Mouse (Mus musculus): ENCODE measurements around the gene Psma2.

Psma2 gene

GRCm38 (mm10) chr13:14612926-14613529, at the start of gene Psma2, which contains the start of gene Mrpl32:
TSS of gene Psma2 (plus strand) at chr13:14613240.
TSS of gene Mrpl32 (minus strand) at chr13:14613165.
- peak; percentile 99 for DNase-seq

DNA sequence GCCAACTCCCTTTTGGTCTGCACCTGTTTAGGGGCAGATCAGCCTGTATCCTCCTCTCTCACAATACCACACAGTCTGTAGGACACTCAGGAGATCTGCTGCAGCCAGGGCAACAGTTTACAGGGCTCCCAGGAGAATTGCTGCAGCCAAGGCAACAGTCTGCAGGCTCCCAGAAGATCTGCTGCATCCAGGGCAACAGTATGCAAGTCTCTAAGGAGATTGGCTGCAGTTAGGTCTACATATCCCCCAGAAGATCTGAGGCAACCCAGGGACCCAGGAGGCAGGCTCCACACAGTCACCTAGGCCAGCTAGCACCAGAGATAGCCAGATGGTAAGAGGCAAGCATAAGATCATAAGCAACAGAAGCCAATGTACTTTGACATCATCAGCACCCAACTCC, 38.9 kb upstream of the Psma2 start:
- DNase-seq: no peak

GRCm38 (mm10) chr13:14580392-14580791, 32.6 kb upstream of the Psma2 start:
- no peak for DNase-seq

DNA sequence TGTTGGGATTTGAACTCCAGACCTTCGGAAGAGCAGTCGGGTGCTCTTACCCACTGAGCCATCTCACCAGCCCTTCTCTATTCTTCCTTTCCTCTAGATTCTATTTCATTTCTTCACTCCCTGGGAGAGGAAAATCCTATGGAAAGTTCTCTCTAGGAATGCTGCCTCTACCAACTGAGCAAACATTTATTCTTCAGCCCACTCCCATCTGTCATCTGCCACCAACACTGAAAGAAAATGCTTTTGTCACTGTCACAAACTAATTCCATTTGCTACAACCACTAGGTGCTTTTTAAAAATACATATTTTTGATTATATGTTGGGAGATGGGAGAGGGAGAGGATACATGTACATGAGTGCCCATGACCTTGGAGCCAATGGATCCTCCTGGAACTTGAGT, 10.3 kb upstream of the Psma2 start:
- no peak for DNase-seq

- DNase-seq: no peak
Measured at GRCm38 (mm10) chr13:14607616-14608015, 5.4 kb upstream of the Psma2 start.

DNA sequence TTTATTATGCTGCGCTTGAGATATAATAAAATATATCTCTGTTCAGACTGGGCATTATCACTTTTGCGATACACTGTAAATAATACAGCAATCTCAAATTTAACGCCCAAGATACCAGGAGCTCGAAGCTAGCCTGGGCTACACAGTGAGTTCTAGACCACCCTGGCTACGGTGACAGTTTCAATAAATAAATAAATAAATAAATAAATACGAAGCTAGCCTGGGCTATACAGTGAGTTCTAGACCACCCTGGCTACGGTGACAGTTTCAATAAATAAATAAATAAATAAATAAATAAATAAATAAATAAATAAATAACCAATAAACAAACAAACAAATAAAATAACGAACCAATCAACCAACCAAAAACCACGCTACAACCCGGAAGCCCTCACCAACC, 577 bp upstream of the Psma2 start:
- no peak for DNase-seq

GRCm38 (mm10) chr13:14613553-14613952, 513 bp downstream of the Psma2 start:
- DNase-seq: no peak

DNA sequence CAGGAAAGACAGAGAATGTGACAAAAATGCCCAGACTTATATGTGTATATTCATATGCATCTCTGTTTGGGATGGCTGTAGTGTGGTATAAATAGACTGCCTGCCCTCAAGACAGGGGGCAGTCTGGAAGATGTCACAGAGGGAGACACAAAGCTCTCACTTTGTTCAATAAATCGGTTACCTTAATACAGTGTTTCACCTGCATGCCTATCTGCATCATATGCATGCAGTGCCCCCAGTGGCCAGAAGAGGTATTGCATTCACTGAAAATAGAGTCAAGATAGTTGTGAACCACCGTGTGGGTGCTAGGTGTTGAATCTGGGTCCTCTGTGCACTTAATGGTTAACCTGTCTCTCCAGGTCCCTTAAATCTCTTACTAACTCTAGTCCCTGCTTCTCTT, 5.7 kb downstream of the Psma2 start:
- DNase-seq: peak; percentile 57

- DNase-seq: peak; percentile 96
Measured at GRCm38 (mm10) chr13:14629726-14630641, 16.9 kb downstream of the Psma2 start, which contains the start of gene AW209491. TSS of gene AW209491 (plus strand) at chr13:14630154.

DNA sequence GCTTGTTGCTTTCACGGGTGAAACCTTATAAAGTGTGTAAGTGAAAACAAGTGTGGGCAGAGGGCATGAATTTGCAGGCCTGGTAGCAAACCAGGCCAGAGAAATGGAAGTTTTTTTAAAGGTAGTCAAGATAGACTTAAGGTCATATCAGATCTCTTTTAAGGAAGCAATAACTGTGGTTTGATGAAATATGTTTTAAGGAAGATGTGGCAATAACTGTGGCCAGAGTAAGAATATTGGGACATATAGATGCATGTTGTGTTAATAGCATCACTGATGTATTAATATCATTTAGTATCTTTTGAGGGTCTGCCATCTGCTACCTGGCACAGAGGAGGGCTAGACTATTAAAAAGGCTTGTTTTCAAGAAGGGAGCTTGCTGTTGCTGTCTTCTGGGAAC, 27.0 kb downstream of the Psma2 start:
- DNase-seq: no peak

DNA sequence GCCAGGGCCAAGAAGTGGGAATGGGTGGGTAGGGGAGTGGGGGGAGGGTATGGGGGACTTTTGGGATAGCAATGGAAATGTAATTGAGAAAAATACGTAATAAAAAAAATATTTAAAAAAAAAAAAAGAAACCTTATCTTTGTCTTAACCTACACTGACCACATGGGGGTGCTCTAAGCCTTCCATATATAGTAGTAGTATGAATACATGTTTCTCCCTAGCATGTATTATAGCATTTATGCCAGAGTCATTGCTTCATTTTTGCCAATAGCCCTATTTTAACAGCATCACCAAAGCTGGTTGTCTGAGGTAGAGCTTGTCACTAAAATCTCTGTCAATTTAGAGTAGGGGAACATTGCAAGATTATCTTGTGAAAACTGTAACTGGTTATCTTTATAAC, 36.3 kb downstream of the Psma2 start:
- DNase-seq: no peak

GRCm38 (mm10) chr13:14667107-14667506, 54.1 kb downstream of the Psma2 start:
- no peak for DNase-seq

GRCm38 (mm10) chr13:14670342-14670741, 57.3 kb downstream of the Psma2 start:
- no peak for DNase-seq

DNA sequence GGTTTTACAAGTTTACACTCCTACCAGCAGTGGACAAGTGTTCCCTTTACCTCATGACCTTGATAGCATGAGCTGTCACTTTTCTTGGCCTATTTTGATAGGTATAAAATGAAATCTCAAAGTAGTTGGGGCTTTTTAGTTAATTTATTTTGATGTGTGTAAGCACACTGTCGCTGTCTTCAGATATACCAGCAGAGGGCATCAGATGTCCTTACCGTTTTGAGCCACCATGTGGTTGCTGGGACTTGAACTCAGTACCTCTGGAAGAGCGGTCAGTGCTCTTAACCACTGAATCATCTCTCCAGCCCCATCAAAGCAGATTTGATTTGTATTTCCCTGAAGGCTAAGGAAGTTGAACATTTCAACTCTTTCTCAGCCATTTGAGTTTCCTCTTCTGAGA, 75.9 kb downstream of the Psma2 start:
- DNase-seq: no peak

GRCm38 (mm10) chr13:14716801-14717200, 103.8 kb downstream of the Psma2 start:
- DNase-seq: no peak

- no peak for DNase-seq
Measured at GRCm38 (mm10) chr13:14717755-14718154, 104.7 kb downstream of the Psma2 start.

All from cerebellum, adult 9-11 months (tissue).